Mouse (Mus musculus) forebrain, embryonic 14.5 days (tissue): ENCODE measurements at regions not wholly inside any gene's neighbourhood (a gene's known extent, or its start where the extent isn't known, plus 50 kb on each side); places are given as distances from the start of the nearest gene placed in this dataset.

Experiments
- ATAC-seq: fragments of 200-750 bp; cut with Nextera tagmentation; 2 replicates; pipeline ENCODE4 v1.8.0; 2017; ENCODE audit warnings: mild to moderate bottlenecking, moderate library complexity
- DNase-seq: peaks from one replicate; pipeline ENCODE4 v3.0.0-alpha.2; 2015; ENCODE audit warnings: low spot score
- H3K27ac ChIP-seq: fragments of 300-500 bp; sonication (generic); 2 replicates; pipeline ENCODE4 v1.5.1; 2014; ENCODE audit warnings: low read depth, mild to moderate bottlenecking, control low read depth, low read length, moderate library complexity
- H3K27me3 ChIP-seq: fragments of 300-500 bp; sonication (generic); replicated peaks from 2 replicates; pipeline ENCODE4 v1.6.1; 2014; ENCODE audit warnings: low read length, control low read depth, mixed read lengths; ENCODE audit not compliant: control insufficient read depth, insufficient read depth
- H3K36me3 ChIP-seq: fragments of 300-500 bp; sonication (generic); 2 replicates; pipeline ENCODE4 v1.6.1; 2014; ENCODE audit warnings: low read length, control low read depth; ENCODE audit not compliant: control insufficient read depth, insufficient read depth
- H3K4me1 ChIP-seq: fragments of 300-500 bp; sonication (generic); 2 replicates; pipeline ENCODE4 v1.6.1; 2014; ENCODE audit warnings: antibody characterized with exemption, low read length, control low read depth; ENCODE audit not compliant: control insufficient read depth, insufficient read depth
- H3K4me2 ChIP-seq: fragments of 300-500 bp; sonication (generic); 2 replicates; pipeline ENCODE4 v1.6.1; 2014; ENCODE audit warnings: mild to moderate bottlenecking, control low read depth, low read length
- H3K4me3 ChIP-seq: fragments of 300-500 bp; sonication (generic); 2 replicates; pipeline ENCODE4 v1.5.1; 2014; ENCODE audit warnings: low read depth, low read length, control low read depth
- H3K9ac ChIP-seq: fragments of 300-500 bp; sonication (generic); 2 replicates; pipeline ENCODE4 v1.6.1; 2014; ENCODE audit warnings: mild to moderate bottlenecking, low read length, control low read depth, moderate library complexity
- H3K9me3 ChIP-seq: fragments of 300-500 bp; sonication (generic); replicated peaks from 2 replicates; pipeline ENCODE4 v1.6.1; 2016; ENCODE audit warnings: low read length, control low read depth, mixed read lengths; ENCODE audit not compliant: control insufficient read depth
- WGBS: fragments of 180-500 bp; shearing (Covaris S2); extraction: QIAGEN DNeasy Blood & Tissue Kit; methylation state at CpG from one replicate; pipeline ENCODE4 v1.1.7; 2014; 5-methylcytosine and 5-hydroxymethylcytosine counted together

DNA sequence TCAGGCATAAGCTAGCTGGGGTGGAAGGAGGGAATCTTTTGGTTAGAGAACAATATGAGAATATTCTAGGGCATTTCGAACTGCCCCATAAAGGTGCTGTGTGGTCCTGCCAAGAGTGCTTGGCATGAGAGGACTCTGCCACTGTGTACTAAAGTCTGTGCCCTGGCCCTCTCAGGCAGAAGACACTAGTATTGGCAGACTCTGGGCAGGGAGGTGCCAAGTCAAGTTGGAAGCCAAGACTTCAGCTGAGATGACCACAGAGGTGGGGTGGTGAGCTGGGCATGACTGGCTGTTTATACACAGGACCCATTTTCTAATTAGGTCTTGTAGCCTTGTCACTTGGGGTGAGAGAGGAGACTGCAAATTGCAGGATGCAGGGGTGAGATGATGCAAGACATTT, 104.4 kb upstream of the Glra1 start:
- H3K4me2 ChIP-seq: no peak overlapping the region
- 96% methylated on average over 1 of the region's 1 CpGs for WGBS
- no peak overlapping the region for H3K4me3 ChIP-seq
- DNase-seq (no peak), ATAC-seq (no peak)
- H3K36me3 ChIP-seq: no peaks in the 10 kb centered on the region
- H3K9me3 ChIP-seq: no peaks in the 10 kb centered on the region
- H3K4me1 ChIP-seq: no peaks in the 10 kb centered on the region
- no peaks in the 10 kb centered on the region for H3K27me3 ChIP-seq
- no peak overlapping the region for H3K27ac ChIP-seq
- no peak overlapping the region for H3K9ac ChIP-seq

DNA sequence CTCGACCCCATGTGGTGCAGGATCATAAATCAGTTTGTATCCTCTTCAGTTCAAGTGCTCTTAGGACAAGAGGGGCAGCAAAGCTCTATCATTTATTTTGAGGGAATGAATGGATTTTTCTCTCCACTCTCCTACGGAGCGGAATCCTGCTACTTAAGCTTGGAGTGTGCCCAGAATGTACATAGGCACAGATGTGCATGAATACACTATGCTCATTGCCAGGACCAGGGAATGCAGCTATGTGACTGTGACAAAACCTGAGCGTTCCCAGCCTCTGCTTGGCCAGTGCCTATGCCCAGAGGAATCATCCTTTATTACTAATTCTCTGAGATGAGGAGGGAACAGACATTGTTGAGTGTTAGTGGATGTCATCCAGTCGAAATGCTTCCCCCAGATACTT, 99.5 kb upstream of the Glra1 start:
- DNase-seq (peak; percentile 4), ATAC-seq (no peak)
- H3K9me3 ChIP-seq: no peaks in the 10 kb centered on the region
- H3K4me2 ChIP-seq: no peak overlapping the region
- H3K4me3 ChIP-seq: no peak overlapping the region
- 71% methylated on average over 5 of the region's 5 CpGs for WGBS
- no peak overlapping the region for H3K9ac ChIP-seq
- no peaks in the 10 kb centered on the region for H3K27me3 ChIP-seq
- H3K36me3 ChIP-seq: no peaks in the 10 kb centered on the region
- H3K27ac ChIP-seq: no peak overlapping the region
- H3K4me1 ChIP-seq: no peaks in the 10 kb centered on the region

DNA sequence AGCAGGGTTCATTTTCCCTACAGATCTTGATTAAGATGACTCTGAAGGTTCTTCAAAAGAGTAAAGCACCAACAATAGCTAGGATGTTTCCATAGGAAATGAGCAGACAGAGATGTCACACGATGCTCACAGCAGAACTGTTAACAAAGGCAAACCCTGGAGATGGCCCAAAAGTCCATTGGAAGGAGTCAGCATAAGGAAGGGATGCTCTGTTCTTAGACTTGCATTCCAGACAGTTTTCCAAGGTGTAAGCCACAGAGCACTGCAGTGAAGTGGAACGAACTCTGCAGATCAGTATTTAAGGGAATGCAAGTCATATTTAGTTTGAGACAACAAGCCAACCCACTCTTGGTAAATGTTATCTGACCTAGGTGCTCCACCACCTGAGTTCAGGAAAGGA, 93.9 kb upstream of the Glra1 start:
- 84% methylated on average over 2 of the region's 2 CpGs for WGBS

DNA sequence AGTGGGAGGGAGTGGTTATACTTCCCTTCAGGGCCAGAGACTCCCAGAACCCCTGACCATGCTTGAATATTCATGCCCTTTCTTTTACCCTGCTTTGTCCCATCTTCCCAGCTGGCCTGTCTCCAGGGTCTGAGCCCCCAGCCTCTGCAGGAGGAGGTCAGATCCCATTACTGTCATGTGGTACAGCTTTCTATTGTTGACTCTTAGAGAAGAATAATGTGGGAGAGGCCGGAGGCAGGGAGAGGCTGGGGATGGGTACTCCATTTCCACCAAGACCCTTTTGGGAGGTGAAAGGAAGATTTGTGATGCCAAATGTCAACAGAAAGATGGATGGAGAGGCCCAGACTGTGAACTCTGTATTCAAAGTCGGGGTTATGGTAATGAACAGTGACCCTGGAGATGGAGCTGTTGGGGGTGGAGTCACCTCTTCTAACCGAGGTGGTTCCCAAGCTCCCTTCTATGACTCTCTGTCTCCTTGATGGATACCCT, 77.1 kb upstream of the Glra1 start:
- H3K27me3 ChIP-seq: no peaks in the 10 kb centered on the region
- no peak for DNase-seq

More for the DNA sequence above, 93.9 kb upstream of the Glra1 start:
- no peak for DNase-seq
- Histone ChIP-seq H3K4me3 (no peak overlapping the region), H3K4me2 (no peak overlapping the region), H3K27me3 (no peaks in the 10 kb centered on the region), H3K4me1 (no peaks in the 10 kb centered on the region), H3K36me3 (no peaks in the 10 kb centered on the region), H3K9me3 (no peaks in the 10 kb centered on the region), H3K9ac (no peak overlapping the region), H3K27ac (no peak overlapping the region)
- no peak for ATAC-seq

GRCm38 (mm10) chr11:55682351-55682961, 74.5 kb upstream of the Glra1 start:
- no peak overlapping the region for H3K4me3 ChIP-seq
- DNase-seq: no peak
- ATAC-seq: no peak
- no peaks in the 10 kb centered on the region for H3K27me3 ChIP-seq
- no peaks in the 10 kb centered on the region for H3K9me3 ChIP-seq
- no peak overlapping the region for H3K4me2 ChIP-seq
- WGBS: 40% methylated on average over 10 of the region's 10 CpGs
- H3K36me3 ChIP-seq: no peaks in the 10 kb centered on the region
- H3K9ac ChIP-seq: no peak overlapping the region
- no peaks in the 10 kb centered on the region for H3K4me1 ChIP-seq
- no peak overlapping the region for H3K27ac ChIP-seq

More for the DNA sequence above, 77.1 kb upstream of the Glra1 start:
- Histone ChIP-seq H3K27ac (no peak overlapping the region), H3K4me3 (no peak overlapping the region), H3K9ac (no peak overlapping the region), H3K36me3 (no peaks in the 10 kb centered on the region), H3K9me3 (no peaks in the 10 kb centered on the region), H3K4me1 (no peaks in the 10 kb centered on the region), H3K4me2 (no peak overlapping the region)
- no peak for ATAC-seq
- 48% methylated on average over 3 of the region's 3 CpGs for WGBS

GRCm38 (mm10) chr11:55681226-55681980, 73.4 kb upstream of the Glra1 start:
- H3K4me2 ChIP-seq: no peak overlapping the region
- H3K27me3 ChIP-seq: no peaks in the 10 kb centered on the region
- H3K36me3 ChIP-seq: no peaks in the 10 kb centered on the region
- no peak for DNase-seq
- no peak overlapping the region for H3K9ac ChIP-seq
- H3K4me3 ChIP-seq: no peak overlapping the region
- H3K4me1 ChIP-seq: no peaks in the 10 kb centered on the region
- H3K27ac ChIP-seq: no peak overlapping the region
- 80% methylated on average over 21 of the region's 21 CpGs for WGBS
- no peaks in the 10 kb centered on the region for H3K9me3 ChIP-seq
- ATAC-seq: no peak

DNA sequence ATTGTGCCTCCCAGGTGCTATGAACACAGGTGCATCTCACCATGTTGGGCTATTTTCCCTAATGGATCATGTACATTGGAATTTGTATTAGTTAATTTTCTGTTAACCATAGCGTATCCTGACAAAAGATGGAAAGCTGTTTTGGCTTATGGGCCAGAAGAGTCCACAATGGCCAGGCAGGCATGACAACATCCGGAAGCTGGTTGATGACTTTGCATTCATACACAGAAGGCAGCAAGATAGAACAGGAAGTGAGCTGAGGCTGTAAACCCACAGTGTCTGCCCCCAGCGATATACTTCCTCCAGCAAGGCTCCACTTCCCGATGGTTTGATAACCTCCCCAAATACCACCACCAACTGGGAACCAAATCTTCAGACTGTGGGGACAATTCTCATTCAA, 55.1 kb upstream of the Glra1 start:
- no peak overlapping the region for H3K4me3 ChIP-seq
- 84% methylated on average over 4 of the region's 4 CpGs for WGBS
- H3K4me2 ChIP-seq: no peak overlapping the region
- DNase-seq (no peak), ATAC-seq (no peak)
- no peaks in the 10 kb centered on the region for H3K9me3 ChIP-seq
- no peaks in the 10 kb centered on the region for H3K36me3 ChIP-seq
- H3K4me1 ChIP-seq: no peaks in the 10 kb centered on the region
- no peak overlapping the region for H3K27ac ChIP-seq
- H3K27me3 ChIP-seq: no peaks in the 10 kb centered on the region
- H3K9ac ChIP-seq: no peak overlapping the region

- no peak for DNase-seq
- Histone ChIP-seq H3K27ac (no peak overlapping the region), H3K9me3 (no peaks in the 10 kb centered on the region), H3K4me2 (no peak overlapping the region), H3K4me1 (no peaks in the 10 kb centered on the region), H3K36me3 (no peaks in the 10 kb centered on the region), H3K27me3 (no peaks in the 10 kb centered on the region), H3K4me3 (no peak overlapping the region), H3K9ac (no peak overlapping the region)
- no peak for ATAC-seq
- 71% methylated on average over 3 of the region's 3 CpGs for WGBS
Observed at GRCm38 (mm10) chr11:55662283-55662682, 54.3 kb upstream of the Glra1 start.
